In genomic region chr5:28316151-28316721, GRCm38 (mm10) we compare ENCODE assay signal across 8 mouse cellular contexts. TPM values are rescaled to one million over a fixed set of nuclear protein-coding genes. Genes with fewer than 3 reads are reported as not detected.
DNase-seq lines count a peak whose midpoint lies in the region; ATAC-seq and TF ChIP-seq lines count a peak whose summit lies in the region.

No protein-coding gene starts in this region.

- H3K27ac ChIP-seq in heart, embryonic 11.5 days (ENCODE audit: low read depth, low read length) = peak overlapping the region; percentile 100
- H3K27ac ChIP-seq in ES-E14 (ENCODE audit: insufficient read depth, low read depth, low read length, poor library complexity, severe bottlenecking) = peak overlapping the region; percentile 12; the same call in 1 of the 2 replicates
- peak overlapping the region; percentile 99 for H3K27ac ChIP-seq in forebrain, embryonic 14.5 days (ENCODE audit: low read depth, low read length)
- peak overlapping the region; percentile 100 for H3K27ac ChIP-seq in liver, postnatal 0 days (ENCODE audit: low read depth)

- H3K9me3 ChIP-seq in heart, embryonic 11.5 days (replicated peaks; ENCODE audit: control insufficient read depth, low read length) = no peaks in the 10 kb centered on the region
- no peaks in the 10 kb centered on the region for H3K9me3 ChIP-seq in ES-E14 (ENCODE audit: control insufficient read depth, insufficient read depth, low read depth, low read length)
- H3K9me3 ChIP-seq in forebrain, embryonic 14.5 days (replicated peaks; ENCODE audit: control insufficient read depth, low read length) = no peaks in the 10 kb centered on the region
- no peaks in the 10 kb centered on the region for H3K9me3 ChIP-seq in liver, postnatal 0 days (ENCODE audit: low read length)

- no peak for TF ChIP-seq EP300 in liver, postnatal 0 days (IDR thresholded peaks at IDR 0.05; ENCODE audit: low read depth)

- no peaks in the 10 kb centered on the region for H3K36me3 ChIP-seq in heart, embryonic 11.5 days (ENCODE audit: control insufficient read depth, insufficient read depth, low read length)
- no peaks in the 10 kb centered on the region for H3K36me3 ChIP-seq in ES-E14 (ENCODE audit: control insufficient read depth, insufficient read depth, low read length, poor library complexity, severe bottlenecking)
- H3K36me3 ChIP-seq in forebrain, embryonic 14.5 days (ENCODE audit: control insufficient read depth, insufficient read depth, low read length) = no peaks in the 10 kb centered on the region
- no peaks in the 10 kb centered on the region for H3K36me3 ChIP-seq in liver, postnatal 0 days (replicated peaks; ENCODE audit: insufficient read depth, low read length)

- H3K9ac ChIP-seq in heart, embryonic 11.5 days (ENCODE audit: low read depth, low read length) = peak overlapping the region; percentile 99
- peak overlapping the region; percentile 96 for H3K9ac ChIP-seq in ES-E14 (ENCODE audit: insufficient read depth, low read depth, low read length, poor library complexity, severe bottlenecking)
- H3K9ac ChIP-seq in forebrain, embryonic 14.5 days (ENCODE audit: low read length) = peak overlapping the region; percentile 100
- H3K9ac ChIP-seq in liver, postnatal 0 days (replicated peaks) = peak overlapping the region; percentile 100

- H3K4me2 ChIP-seq in heart, embryonic 11.5 days = peak overlapping the region; percentile 81
- H3K4me2 ChIP-seq in forebrain, embryonic 14.5 days (ENCODE audit: low read length) = peak overlapping the region; percentile 77
- peak overlapping the region; percentile 93 for H3K4me2 ChIP-seq in liver, postnatal 0 days (ENCODE audit: low read depth, low read length)

- H3K4me3 ChIP-seq in heart, embryonic 11.5 days (ENCODE audit: low read depth, low read length) = peak overlapping the region; percentile 76
- peak overlapping the region; percentile 83 to 97 for H3K4me3 ChIP-seq in ES-E14 (ENCODE audit: insufficient read depth in 1 of 2, low read depth in 1 of 2, low read length in 2 of 2, poor library complexity in 1 of 2, severe bottlenecking in 1 of 2)
- peak overlapping the region; percentile 96 for H3K4me3 ChIP-seq in forebrain, embryonic 14.5 days (ENCODE audit: low read depth, low read length)
- H3K4me3 ChIP-seq in liver, postnatal 0 days (ENCODE audit: low read depth, low read length) = peak overlapping the region; percentile 98

- 1% methylated on average over 14 of the region's 14 CpGs for WGBS in heart, embryonic 11.5 days (ENCODE audit: insufficient replicate concordance)
- under 1% methylated on average over 14 of the region's 14 CpGs for WGBS in forebrain, embryonic 14.5 days
- under 1% methylated on average over 14 of the region's 14 CpGs for WGBS in liver, postnatal 0 days (ENCODE audit: insufficient replicate concordance)

- TF ChIP-seq CTCF in liver, postnatal 0 days (IDR thresholded peaks at IDR 0.05; ENCODE audit: low read depth) = no peak

- DNase-seq in heart, adult 11 months = no peak
- DNase-seq in ES-E14 (ENCODE audit: low read depth, low spot score) = no peak
- peak; percentile 53 for DNase-seq in forebrain, embryonic 14.5 days (ENCODE audit: low spot score)
- DNase-seq in liver, postnatal 0 days = no peak
- no peak for DNase-seq in urinary bladder, postnatal 10 days (ENCODE audit: low spot score)
- DNase-seq in yolk sac, embryonic 10.5 days (ENCODE audit: low spot score) = no peak
- no peak for DNase-seq in right cerebral cortex, postnatal 14 days

- peaks cover 4% of the 10 kb centered on the region for H3K4me1 ChIP-seq in heart, embryonic 11.5 days (ENCODE audit: control insufficient read depth, insufficient read depth, low read length)
- peaks cover 2 to 4% of the 10 kb centered on the region in 2 experiments; a peak in 2 of 4 replicates for H3K4me1 ChIP-seq in ES-E14 (ENCODE audit: control insufficient read depth in 2 of 2, insufficient read depth in 2 of 2, low read length in 2 of 2, poor library complexity in 1 of 2)
- peaks cover 14% of the 10 kb centered on the region for H3K4me1 ChIP-seq in forebrain, embryonic 14.5 days (ENCODE audit: control insufficient read depth, insufficient read depth, low read length)
- H3K4me1 ChIP-seq in liver, postnatal 0 days (ENCODE audit: insufficient read depth) = peaks cover 16% of the 10 kb centered on the region

- no peaks in the 10 kb centered on the region for H3K27me3 ChIP-seq in heart, embryonic 11.5 days (ENCODE audit: control insufficient read depth, insufficient read depth, low read length)
- no peaks in the 10 kb centered on the region for H3K27me3 ChIP-seq in forebrain, embryonic 14.5 days (replicated peaks; ENCODE audit: control insufficient read depth, insufficient read depth, low read length)
- no peaks in the 10 kb centered on the region for H3K27me3 ChIP-seq in liver, postnatal 0 days (ENCODE audit: insufficient read depth, low read length)

- in situ Hi-C loops in ES-E14 (cut with MboI; ENCODE audit: low sequenced_read_pairs in 2 of 2, unreplicated experiment in 2 of 2) = no loop called here

- no peak; the same call in 1 of the 2 replicates for ATAC-seq in heart, embryonic 11.5 days (replicated peaks; ENCODE audit: insufficient number of reproducible peaks, low FRiP score, low TSS enrichment)
- no peak; the same call in 1 of the 2 replicates for ATAC-seq in forebrain, embryonic 14.5 days
- ATAC-seq in liver, postnatal 0 days = no peak; the same call in 1 of the 2 replicates

TF ChIP-seq in ES-E14, 5 proteins besides CTCF, POLR2A, EP300 and RAD21:
- TF ChIP-seq HCFC1 (IDR thresholded peaks at IDR 0.05; ENCODE audit: borderline replicate concordance, insufficient read depth, low read length) (no peak), ZC3H11A (IDR thresholded peaks at IDR 0.05; ENCODE audit: borderline replicate concordance, low read depth, low read length) (no peak), MAFK (IDR thresholded peaks at IDR 0.05; ENCODE audit: insufficient read depth, low read depth, low read length) (no peak), CHD2 (IDR thresholded peaks at IDR 0.05; ENCODE audit: low read depth, low read length) (no peak), ZNF384 (IDR thresholded peaks at IDR 0.05; ENCODE audit: low read depth, low read length) (no peak)
TF ChIP-seq in ES-E14: peak in this region for 0.

RNA-seq across cellular contexts. Expression of gene Rbm33, which starts 0.7 kb away (rescaled TPM):
- polyA plus RNA-seq in heart, embryonic 11.5 days (2014; fragmentation: Nextera tagmentation; extraction: Ambion mirVana) = 12.3 and 16.1 TPM in 2 replicates
- total RNA-seq in ES-E14 (2012; rRNA removed) = 21.2 and 27.7 TPM in 2 replicates
- 21.4 and 21.7 TPM in 2 replicates for polyA plus RNA-seq in forebrain, embryonic 14.5 days (2014; fragmentation: Nextera tagmentation; extraction: Ambion mirVana)
- polyA plus RNA-seq in liver, postnatal 0 days (2015; fragmentation: Nextera tagmentation; extraction: Ambion mirVana) = 4.4 and 5.4 TPM in 2 replicates

Comparison
In these comparisons a context has a peak if more than half of its experiments do, and no peak if none do; other contexts are left out.
1. H3K27ac ChIP-seq: peak in every context shown above with its lines; median percentile 100 in heart, embryonic 11.5 days; 100 in liver, postnatal 0 days; 99 in forebrain, embryonic 14.5 days; 12 in ES-E14.